1 mouse cellular context compared by ENCODE assay signal in the genomic region with DNA sequence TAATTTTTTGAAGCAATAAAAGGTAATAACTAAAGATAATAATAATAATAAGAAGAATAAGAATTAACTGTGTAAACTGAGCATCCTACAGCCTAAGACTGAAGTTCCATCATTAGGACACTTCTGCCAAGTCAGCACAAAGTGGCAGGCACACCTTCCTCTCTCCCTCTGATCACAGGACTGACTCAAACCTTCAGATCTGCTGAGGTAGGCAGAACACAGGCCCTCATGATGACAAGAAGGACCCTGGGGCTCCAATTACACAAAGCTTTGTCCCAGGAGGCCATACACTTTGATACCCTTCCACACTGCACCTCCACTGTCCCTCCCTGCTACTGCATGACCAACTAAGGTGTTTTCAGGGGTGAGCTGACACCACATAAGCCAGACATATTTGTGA.
TF ChIP-seq lines count a peak whose summit lies in the region.

No protein-coding gene starts in this region.

TF ChIP-seq in myocyte, 11 proteins besides CTCF, POLR2A, EP300 and RAD21 (continued from another document):
- TF ChIP-seq POLR2AphosphoS2 (IDR thresholded peaks at IDR 0.05; ENCODE audit: insufficient read length, low read depth) (no peak), MYOD1 (IDR thresholded peaks at IDR 0.05; ENCODE audit: control insufficient read depth in 1 of 3, insufficient read length in 2 of 3, low read depth in 2 of 3) (no peak), CEBPB (IDR thresholded peaks at IDR 0.05; ENCODE audit: insufficient read depth, poor library complexity, severe bottlenecking) (no peak), TCF3 (IDR thresholded peaks at IDR 0.05; ENCODE audit: insufficient read length, low read depth) (no peak), E2F4 (IDR thresholded peaks at IDR 0.05; ENCODE audit: insufficient read depth) (no peak), SRF (IDR thresholded peaks at IDR 0.05; ENCODE audit: control insufficient read depth, insufficient read length, low read depth) (no peak), REST (IDR thresholded peaks at IDR 0.05; ENCODE audit: insufficient read depth, insufficient read length) (no peak), TCF12 (IDR thresholded peaks at IDR 0.05; ENCODE audit: insufficient read depth, poor library complexity, severe bottlenecking) (no peak), MAX (IDR thresholded peaks at IDR 0.05; ENCODE audit: low read depth) (no peak), MYOG (IDR thresholded peaks at IDR 0.05; ENCODE audit: control insufficient read depth in 1 of 3, insufficient read depth in 1 of 3, insufficient read length in 2 of 3, low read depth in 2 of 3) (no peak)
